Mouse (Mus musculus) liver, adult 2 months (tissue): ENCODE measurements at regions not wholly inside any gene's neighbourhood (a gene's known extent, or its start where the extent isn't known, plus 50 kb on each side); places are given as distances from the start of the nearest gene placed in this dataset.

Source experiments
- DNase-seq: peaks from one replicate; pipeline ENCODE4 v3.0.0-alpha.2; 2011; ENCODE audit warnings: low read depth, low spot score; ENCODE audit errors: extremely low read depth
- H3K27ac ChIP-seq: fragments of 200-500 bp; replicated peaks from 2 replicates; pipeline ENCODE4 v1.5.1; 2012; ENCODE audit warnings: low read depth, mild to moderate bottlenecking, control low read depth, inconsistent platforms, low read length; ENCODE audit not compliant: insufficient read depth
- H3K27me3 ChIP-seq: fragments of 200-500 bp; 2 replicates; pipeline ENCODE4 v1.6.1; 2012; ENCODE audit warnings: mild to moderate bottlenecking, moderate library complexity, low read length, inconsistent platforms; ENCODE audit not compliant: control insufficient read depth, insufficient read depth
- H3K36me3 ChIP-seq: fragments of 200-500 bp; 2 replicates; pipeline ENCODE4 v1.6.1; 2012; ENCODE audit warnings: low read length, inconsistent platforms; ENCODE audit not compliant: control insufficient read depth, insufficient read depth
- H3K4me1 ChIP-seq: fragments of 200-500 bp; 2 replicates; pipeline ENCODE4 v1.6.1; 2011; ENCODE audit warnings: low read length; ENCODE audit not compliant: control insufficient read depth, insufficient read depth
- H3K4me3 ChIP-seq: fragments of 200-500 bp; 2 replicates; pipeline ENCODE4 v1.5.1; 2011; ENCODE audit warnings: low read depth, mild to moderate bottlenecking, control low read depth, low read length, moderate library complexity; ENCODE audit not compliant: insufficient read depth
- H3K79me2 ChIP-seq: fragments of 200-500 bp; 2 replicates; pipeline ENCODE4 v1.6.1; 2012; ENCODE audit warnings: inconsistent platforms, mild to moderate bottlenecking, low read length, moderate library complexity; ENCODE audit not compliant: control insufficient read depth, insufficient read depth
- H3K9ac ChIP-seq: fragments of 200-500 bp; 2 replicates; pipeline ENCODE4 v1.6.1; 2012; ENCODE audit warnings: low read depth, mild to moderate bottlenecking, control low read depth, inconsistent platforms, low read length
- CTCF ChIP-seq: fragments of 200-500 bp; IDR thresholded peaks from 2 replicates; pipeline ENCODE4 v1.5.1; 2011; ENCODE audit warnings: low read depth, low read length, control low read depth
- POLR2A ChIP-seq: fragments of 200-500 bp; IDR thresholded peaks from 2 replicates; pipeline ENCODE4 v1.6.1; 2011; ENCODE audit warnings: low read length, control low read depth; ENCODE audit not compliant: insufficient read depth; ENCODE audit errors: extremely low read depth
- WGBS: fragments of 180-500 bp; shearing (Covaris S2); methylation state at CpG from one replicate; pipeline ENCODE4 v1.1.7; 2018; 5-methylcytosine and 5-hydroxymethylcytosine counted together

- Histone ChIP-seq H3K27ac (no peak overlapping the region), H3K4me3 (no peak overlapping the region), H3K4me1 (no peaks in the 10 kb centered on the region), H3K27me3 (no peaks in the 10 kb centered on the region), H3K36me3 (no peaks in the 10 kb centered on the region), H3K79me2 (no peaks in the 10 kb centered on the region), H3K9ac (no peak overlapping the region)
- no peak for TF ChIP-seq CTCF
- no peak for TF ChIP-seq POLR2A
- WGBS, result 76% methylated on average over 4 of the region's 4 CpGs
- no peak for DNase-seq
Observed at GRCm38 (mm10) chr10:19149196-19149869, 133.9 kb upstream of the Tnfaip3 start.

DNA sequence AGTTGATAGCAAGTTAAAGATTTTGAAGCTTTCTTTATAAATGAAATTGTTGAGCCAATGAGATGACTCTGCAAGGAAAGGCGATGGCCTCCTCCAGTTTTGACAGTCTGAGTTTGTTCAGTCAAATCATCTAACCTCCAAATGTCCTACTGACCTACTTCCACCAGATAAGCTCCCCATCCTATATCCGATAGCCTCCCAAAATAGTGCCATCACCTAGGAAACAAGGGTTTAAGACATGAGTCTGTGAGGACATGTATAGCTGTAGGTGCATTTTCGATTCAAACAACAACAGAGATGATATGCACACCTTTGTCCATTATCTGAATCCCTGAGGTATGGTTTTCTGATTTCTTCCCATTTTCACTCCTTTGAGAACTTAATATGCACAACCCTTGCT, 126.0 kb upstream of the Tnfaip3 start:
- 85% methylated on average over 3 of the region's 3 CpGs for WGBS
- Histone ChIP-seq H3K4me1 (no peaks in the 10 kb centered on the region; the same call in 1 of the 2 replicates), H3K36me3 (no peaks in the 10 kb centered on the region)

DNA sequence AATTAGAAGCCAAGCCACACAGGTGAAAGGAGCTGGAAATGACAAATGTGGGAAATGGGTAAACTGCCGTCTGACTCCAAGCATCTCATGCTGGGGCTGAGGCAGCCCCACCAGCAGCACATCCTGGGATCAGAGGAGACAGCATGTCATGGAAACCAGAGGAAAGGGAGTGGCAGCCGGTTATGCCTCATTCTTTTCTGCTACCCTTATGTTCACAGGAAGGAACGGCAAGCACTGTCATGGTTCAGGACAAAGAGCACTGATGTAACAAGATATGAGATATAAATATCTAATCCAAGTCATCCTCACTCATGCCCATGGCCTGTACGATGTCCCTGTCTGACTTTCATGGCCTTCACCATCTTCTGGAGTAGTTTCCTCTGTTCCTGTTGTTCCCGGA, 125.2 kb upstream of the Tnfaip3 start:
- Histone ChIP-seq H3K27ac (no peak overlapping the region), H3K9ac (no peak overlapping the region), H3K4me3 (no peak overlapping the region), H3K4me1 (no peaks in the 10 kb centered on the region; the same call in 1 of the 2 replicates), H3K79me2 (no peaks in the 10 kb centered on the region), H3K36me3 (no peaks in the 10 kb centered on the region), H3K27me3 (no peaks in the 10 kb centered on the region)
- no peak for DNase-seq
- 82% methylated on average over 5 of the region's 5 CpGs for WGBS
- TF ChIP-seq POLR2A, result no peak
- TF ChIP-seq CTCF, result no peak

More for the DNA sequence above, 126.0 kb upstream of the Tnfaip3 start:
- DNase-seq, result no peak
- Histone ChIP-seq H3K4me3 (no peak overlapping the region), H3K79me2 (no peaks in the 10 kb centered on the region), H3K9ac (no peak overlapping the region), H3K27ac (no peak overlapping the region), H3K27me3 (no peaks in the 10 kb centered on the region)
- no peak for TF ChIP-seq CTCF
- no peak for TF ChIP-seq POLR2A

DNA sequence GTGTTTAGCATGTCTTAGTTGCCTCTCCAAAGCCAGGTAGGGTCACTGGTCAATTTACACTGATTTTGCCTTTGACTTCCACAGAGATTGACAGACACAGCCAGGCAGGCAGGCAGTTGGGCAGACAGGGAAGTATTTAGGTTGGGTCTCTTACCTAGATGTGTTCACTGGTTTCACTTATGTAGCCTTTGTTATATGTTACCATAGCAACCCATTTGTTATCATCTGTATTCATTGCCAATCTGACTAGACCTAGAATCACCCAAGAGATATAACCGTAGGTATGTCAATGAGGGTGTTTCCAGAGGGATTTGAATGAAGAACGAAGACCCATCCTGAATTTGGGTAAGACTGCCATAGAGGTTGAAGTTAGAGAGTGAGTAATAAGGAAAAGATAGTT, 123.8 kb upstream of the Tnfaip3 start:
- no peak for DNase-seq
- 83% methylated on average over 2 of the region's 2 CpGs for WGBS

DNA sequence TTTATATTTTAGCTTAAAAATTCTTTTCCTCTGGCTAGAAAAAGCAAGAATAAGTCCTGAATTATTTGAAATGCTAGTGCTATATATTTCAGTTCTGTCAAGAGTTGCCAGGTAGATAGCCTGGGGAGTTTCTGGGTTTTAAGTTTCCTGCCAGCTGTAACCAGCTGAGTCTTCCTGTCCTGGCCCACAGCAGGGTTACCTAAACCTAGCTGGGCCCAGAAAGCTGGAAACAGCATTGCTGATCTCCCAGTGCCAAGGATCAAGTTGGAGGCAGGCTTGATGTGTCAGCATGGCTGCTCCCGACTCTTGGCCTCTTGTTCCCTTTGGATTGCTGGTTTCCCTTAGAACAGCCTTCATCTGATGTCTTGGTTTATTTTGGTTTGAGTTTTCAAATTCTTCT, 122.8 kb upstream of the Tnfaip3 start:
- whole genome bisulfite sequencing, result 93% methylated on average over 1 of the region's 1 CpGs
- DNase-seq, result no peak

More for the DNA sequence above, 123.8 kb upstream of the Tnfaip3 start:
- no peaks in the 10 kb centered on the region for H3K36me3 ChIP-seq
- H3K79me2 ChIP-seq, result no peaks in the 10 kb centered on the region
- no peak overlapping the region for H3K4me3 ChIP-seq
- H3K9ac ChIP-seq, result no peak overlapping the region
- no peaks in the 10 kb centered on the region for H3K27me3 ChIP-seq
- no peak for TF ChIP-seq POLR2A
- no peak for TF ChIP-seq CTCF
- no peaks in the 10 kb centered on the region; the same call in 1 of the 2 replicates for H3K4me1 ChIP-seq
- H3K27ac ChIP-seq, result no peak overlapping the region

GRCm38 (mm10) chr10:19127581-19128291, 112.3 kb upstream of the Tnfaip3 start:
- H3K4me3 ChIP-seq, result no peak overlapping the region

More for the DNA sequence above, 122.8 kb upstream of the Tnfaip3 start:
- Histone ChIP-seq H3K27ac (no peak overlapping the region), H3K4me3 (no peak overlapping the region), H3K4me1 (no peaks in the 10 kb centered on the region; the same call in 1 of the 2 replicates), H3K27me3 (no peaks in the 10 kb centered on the region), H3K36me3 (no peaks in the 10 kb centered on the region), H3K79me2 (no peaks in the 10 kb centered on the region), H3K9ac (no peak overlapping the region)
- TF ChIP-seq CTCF (no peak), POLR2A (no peak)

More at GRCm38 (mm10) chr10:19127581-19128291, 112.3 kb upstream of the Tnfaip3 start:
- no peak for DNase-seq
- Histone ChIP-seq H3K79me2 (no peaks in the 10 kb centered on the region), H3K27ac (no peak overlapping the region), H3K27me3 (no peaks in the 10 kb centered on the region), H3K9ac (no peak overlapping the region), H3K36me3 (no peaks in the 10 kb centered on the region), H3K4me1 (0 out of 2 replicates have a peak, but pooled peaks cover 2% of the 10 kb centered on the region)
- TF ChIP-seq POLR2A, result no peak
- TF ChIP-seq CTCF, result no peak
- 71% methylated on average over 4 of the region's 4 CpGs for WGBS
